Mouse (Mus musculus) hindbrain, embryonic 12.5 days (tissue): ENCODE measurements around the gene Hps5. TPM values are rescaled to one million over a fixed set of nuclear protein-coding genes. Genes with fewer than 3 reads are reported as not detected.

Experiments
- ATAC-seq: fragments of 200-750 bp; cut with Nextera tagmentation; 2 replicates; pipeline ENCODE4 v1.8.0; 2017; ENCODE audit warnings: moderate TSS enrichment; ENCODE audit not compliant: low FRiP score
- H3K27ac ChIP-seq: fragments of 300-500 bp; sonication (generic); 2 replicates; pipeline ENCODE4 v1.5.1; 2016; ENCODE audit warnings: mild to moderate bottlenecking
- H3K27me3 ChIP-seq: fragments of 300-500 bp; sonication (generic); 2 replicates; pipeline ENCODE4 v1.6.1; 2016; ENCODE audit warnings: mild to moderate bottlenecking
- H3K36me3 ChIP-seq: fragments of 300-500 bp; sonication (generic); 2 replicates; pipeline ENCODE4 v1.6.1; 2016; ENCODE audit warnings: mild to moderate bottlenecking
- H3K4me1 ChIP-seq: fragments of 300-500 bp; sonication (generic); 2 replicates; pipeline ENCODE4 v1.6.1; 2016
- H3K4me2 ChIP-seq: fragments of 300-500 bp; sonication (generic); replicated peaks from 2 replicates; pipeline ENCODE4 v1.6.1; 2016; ENCODE audit warnings: mild to moderate bottlenecking
- H3K4me3 ChIP-seq: fragments of 300-500 bp; sonication (generic); 2 replicates; pipeline ENCODE4 v1.5.1; 2016; ENCODE audit warnings: mild to moderate bottlenecking
- H3K9ac ChIP-seq: fragments of 300-500 bp; sonication (generic); 2 replicates; pipeline ENCODE4 v1.6.1; 2016; ENCODE audit warnings: mild to moderate bottlenecking, moderate library complexity
- H3K9me3 ChIP-seq: fragments of 300-500 bp; sonication (generic); replicated peaks from 2 replicates; pipeline ENCODE4 v1.6.1; 2016; ENCODE audit warnings: mild to moderate bottlenecking
- WGBS: fragments of 180-500 bp; shearing (Covaris S2); methylation state at CpG from one replicate; pipeline ENCODE4 v1.1.7; 2016; 5-methylcytosine and 5-hydroxymethylcytosine counted together
- polyA plus RNA-seq: library from polyadenylated mRNA; unstranded; fragments of >200 nt; fragmentation: Nextera tagmentation; extraction: Ambion mirVana; gene quantifications from 2 replicates; pipeline ENCODE4 v1.2.1, GENCODE M21; 2016

Hps5 gene
- polyA plus RNA-seq, 1 experiment from 2014 or later: 28.9 TPM

DNA sequence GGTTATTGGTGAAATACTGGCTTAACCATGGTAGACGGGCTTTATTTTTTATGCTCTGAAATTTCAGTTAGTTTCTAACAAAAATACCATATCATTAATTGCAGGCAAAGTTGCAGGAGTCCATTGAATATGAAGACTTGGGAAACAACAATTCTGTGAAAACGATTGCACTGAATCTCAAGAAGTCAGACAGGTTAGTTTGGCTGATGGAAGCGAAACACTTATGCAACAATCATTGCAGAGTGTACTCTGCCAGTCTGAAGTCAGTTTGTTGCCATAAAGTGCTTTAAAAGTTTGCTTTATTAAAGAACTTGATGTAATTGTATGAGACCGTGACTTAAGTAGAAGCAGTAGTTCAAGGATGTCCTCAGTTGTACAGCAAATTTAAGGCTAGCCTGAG is 18.1 kb upstream of the Hps5 start:
- 93% methylated on average over 4 of the region's 4 CpGs for WGBS
- Histone ChIP-seq H3K27me3 (no peaks in the 10 kb centered on the region), H3K4me1 (no peaks in the 10 kb centered on the region), H3K9me3 (no peaks in the 10 kb centered on the region), H3K4me3 (no peak overlapping the region), H3K9ac (no peak overlapping the region), H3K4me2 (no peak overlapping the region), H3K27ac (no peak overlapping the region), H3K36me3 (peaks cover 81% of the 10 kb centered on the region)
- no peak for ATAC-seq

DNA sequence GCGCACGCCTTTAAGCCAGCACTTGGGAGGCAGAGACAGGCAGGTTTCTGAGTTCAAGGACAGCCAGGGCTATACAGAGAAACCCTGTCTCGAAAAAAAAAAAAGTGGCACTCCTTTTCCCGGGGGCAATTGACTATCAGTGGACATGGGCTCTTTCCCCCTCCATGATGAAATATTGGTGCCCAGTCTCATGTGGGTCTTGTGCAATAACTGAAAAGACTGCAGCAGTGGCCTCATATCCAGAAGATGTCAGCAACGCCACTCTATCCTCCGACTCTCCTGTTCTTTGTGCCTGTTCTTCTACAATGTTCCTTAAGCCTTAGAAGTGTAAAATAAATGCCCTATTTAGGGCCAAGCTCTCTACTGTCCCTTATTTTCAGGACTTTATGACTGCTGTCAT is 14.5 kb upstream of the Hps5 start:
- H3K27ac ChIP-seq: no peak overlapping the region
- no peak overlapping the region for H3K9ac ChIP-seq
- 97% methylated on average over 6 of the region's 6 CpGs for WGBS

DNA sequence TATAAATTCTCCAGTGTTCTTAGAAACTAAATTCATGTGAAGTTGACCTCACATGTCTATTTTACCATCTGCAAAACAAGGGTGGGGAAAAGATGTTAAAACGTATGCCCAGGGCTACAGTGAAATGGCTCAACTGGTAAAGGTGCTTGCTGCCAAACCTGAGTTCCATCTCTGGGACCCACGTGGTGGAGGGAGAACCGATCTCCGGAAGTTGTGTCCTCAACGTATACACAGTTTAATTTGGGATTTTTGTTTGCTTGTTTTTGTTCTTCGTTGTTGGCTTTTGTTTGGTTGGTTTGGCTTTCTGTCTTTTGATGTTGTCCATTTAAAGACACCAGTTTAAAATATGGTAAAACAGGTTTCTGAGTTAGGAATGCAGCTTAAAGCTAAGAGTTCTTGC is 915 bp upstream of the Hps5 start:
- WGBS: 62% methylated on average over 6 of the region's 6 CpGs
- Histone ChIP-seq H3K4me3 (peak overlapping the region; percentile 73), H3K9me3 (no peaks in the 10 kb centered on the region), H3K36me3 (peaks cover 15% of the 10 kb centered on the region), H3K9ac (peak overlapping the region; percentile 82), H3K4me1 (peaks cover 23% of the 10 kb centered on the region), H3K27ac (no peak overlapping the region), H3K4me2 (peak overlapping the region; percentile 96), H3K27me3 (no peaks in the 10 kb centered on the region)
- ATAC-seq: no peak

More for the DNA sequence above, 14.5 kb upstream of the Hps5 start:
- Histone ChIP-seq H3K36me3 (peaks cover 71% of the 10 kb centered on the region), H3K4me2 (no peak overlapping the region), H3K27me3 (no peaks in the 10 kb centered on the region), H3K9me3 (no peaks in the 10 kb centered on the region), H3K4me3 (no peak overlapping the region), H3K4me1 (no peaks in the 10 kb centered on the region)
- no peak for ATAC-seq

DNA sequence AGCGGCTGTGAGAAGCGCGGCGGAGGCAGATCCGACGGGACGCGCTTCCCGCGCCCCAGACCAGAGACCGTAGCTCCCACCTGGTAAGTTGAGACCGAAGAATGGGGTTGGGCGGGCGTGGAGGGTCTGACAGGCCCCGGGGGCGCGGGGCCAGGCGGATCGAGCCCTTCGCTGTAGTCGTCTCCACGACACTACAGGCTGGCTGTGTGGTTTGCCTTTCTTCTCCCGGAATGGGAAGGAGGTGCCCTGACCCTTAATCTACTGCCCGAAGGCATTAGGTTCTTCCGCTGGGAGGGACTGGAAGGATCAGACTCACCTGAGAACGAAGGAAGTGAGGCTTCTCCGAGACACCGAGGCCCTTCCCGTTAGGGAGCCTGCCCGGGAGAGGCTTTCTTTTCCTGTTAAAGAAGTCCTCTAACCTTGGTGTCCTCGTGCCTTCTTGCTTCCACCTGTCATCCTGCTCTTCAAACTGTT is 379 bp upstream of the Hps5 start:
- Histone ChIP-seq H3K36me3 (peaks cover 11% of the 10 kb centered on the region), H3K27me3 (no peaks in the 10 kb centered on the region), H3K27ac (peak overlapping the region; percentile 81), H3K4me2 (peak overlapping the region; percentile 96), H3K4me1 (peaks cover 23% of the 10 kb centered on the region), H3K4me3 (peak overlapping the region; percentile 73), H3K9me3 (no peaks in the 10 kb centered on the region), H3K9ac (peak overlapping the region; percentile 82)
- no peak; the same call in 1 of the 2 replicates for ATAC-seq
- 2% methylated on average over 30 of the region's 31 CpGs for WGBS

DNA sequence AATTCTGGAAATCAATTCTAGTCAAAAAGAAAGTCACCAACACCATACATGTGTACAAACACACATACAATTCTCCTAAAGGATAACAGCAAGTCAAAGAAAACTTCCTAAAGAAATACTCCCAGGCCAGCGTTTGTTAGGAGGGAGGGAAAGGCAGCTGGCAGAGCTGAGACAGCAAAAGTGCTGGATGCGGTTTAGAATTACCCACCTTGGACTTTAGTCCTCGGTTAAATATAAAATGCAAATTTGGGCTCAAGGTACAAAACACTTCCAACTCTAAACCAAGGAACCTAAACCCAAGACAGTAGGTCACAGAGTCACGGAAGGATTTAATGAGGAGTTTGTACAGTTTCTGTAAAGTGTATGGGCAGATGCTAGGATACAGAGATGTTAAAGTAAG is 2.0 kb downstream of the Hps5 start:
- peaks cover 7% of the 10 kb centered on the region; the same call in 1 of the 2 replicates for H3K36me3 ChIP-seq
- no peaks in the 10 kb centered on the region for H3K27me3 ChIP-seq
- H3K27ac ChIP-seq: no peak overlapping the region
- no peak overlapping the region for H3K4me2 ChIP-seq
- no peak overlapping the region for H3K4me3 ChIP-seq
- no peak for ATAC-seq
- peaks cover 23% of the 10 kb centered on the region for H3K4me1 ChIP-seq
- WGBS: 86% methylated on average over 4 of the region's 4 CpGs
- no peaks in the 10 kb centered on the region for H3K9me3 ChIP-seq
- H3K9ac ChIP-seq: no peak overlapping the region; the same call in 1 of the 2 replicates

DNA sequence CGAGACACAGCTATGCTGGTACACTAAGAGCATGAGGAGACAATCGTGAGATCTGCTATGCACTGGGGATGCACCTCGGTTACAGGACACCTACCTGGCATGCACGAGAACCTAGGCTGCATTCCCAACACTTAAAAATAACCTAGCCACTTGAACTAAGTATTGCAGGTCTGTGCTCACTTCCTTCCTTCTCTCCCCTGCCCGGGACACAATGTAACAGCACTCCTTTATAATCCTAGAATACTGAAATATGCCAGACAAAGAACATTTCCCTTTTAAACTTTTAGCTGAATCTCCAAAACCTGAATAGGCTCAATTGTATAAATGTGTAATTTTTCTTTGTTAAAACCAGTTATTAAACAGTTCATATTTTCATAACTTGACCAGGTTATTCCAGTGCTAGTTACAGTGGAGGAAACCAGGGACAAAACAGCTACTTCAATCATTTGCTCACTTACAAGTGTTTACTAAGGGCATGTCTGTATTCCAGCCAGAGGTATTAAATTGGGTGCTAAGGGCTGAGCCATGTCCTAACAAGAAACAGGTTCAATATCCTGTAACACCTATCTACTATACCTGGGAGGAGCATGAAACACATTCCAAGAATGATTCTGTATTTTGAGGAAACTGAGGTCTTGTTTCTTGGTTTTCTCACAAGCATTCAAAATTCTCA is 6.6 kb downstream of the Hps5 start:
- ATAC-seq: no peak
- 95% methylated on average over 5 of the region's 5 CpGs for WGBS
- Histone ChIP-seq H3K9me3 (no peaks in the 10 kb centered on the region), H3K4me1 (peaks cover 5% of the 10 kb centered on the region; the same call in 1 of the 2 replicates), H3K4me3 (no peak overlapping the region), H3K36me3 (peaks cover 37% of the 10 kb centered on the region), H3K9ac (no peak overlapping the region), H3K27ac (no peak overlapping the region), H3K4me2 (no peak overlapping the region), H3K27me3 (no peaks in the 10 kb centered on the region)

DNA sequence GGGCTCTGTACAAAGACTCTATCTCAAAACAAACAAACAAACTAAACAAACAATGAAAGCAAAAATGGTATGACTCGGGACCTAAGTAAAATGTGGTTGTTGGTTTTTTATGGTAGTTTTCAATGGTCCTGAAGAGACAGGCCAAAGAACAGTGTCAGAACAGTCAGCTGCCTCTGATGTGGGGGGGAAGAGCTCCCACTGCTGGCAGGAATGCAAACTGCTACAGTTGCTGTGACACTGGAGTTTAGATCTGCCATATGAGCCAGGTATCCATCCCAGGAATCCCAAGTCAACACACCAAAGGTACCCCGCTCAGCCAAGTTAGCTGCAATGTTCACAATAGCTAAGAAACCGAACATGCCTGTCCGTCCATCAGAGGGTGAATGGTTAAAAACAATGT is 25.2 kb downstream of the Hps5 start:
- H3K4me1 ChIP-seq: no peaks in the 10 kb centered on the region
- no peaks in the 10 kb centered on the region for H3K9me3 ChIP-seq
- H3K27ac ChIP-seq: no peak overlapping the region
- H3K36me3 ChIP-seq: peaks cover 88% of the 10 kb centered on the region
- 66% methylated on average over 4 of the region's 4 CpGs for WGBS
- no peaks in the 10 kb centered on the region for H3K27me3 ChIP-seq
- H3K4me3 ChIP-seq: no peak overlapping the region
- no peak overlapping the region for H3K9ac ChIP-seq
- no peak overlapping the region for H3K4me2 ChIP-seq
- no peak for ATAC-seq

DNA sequence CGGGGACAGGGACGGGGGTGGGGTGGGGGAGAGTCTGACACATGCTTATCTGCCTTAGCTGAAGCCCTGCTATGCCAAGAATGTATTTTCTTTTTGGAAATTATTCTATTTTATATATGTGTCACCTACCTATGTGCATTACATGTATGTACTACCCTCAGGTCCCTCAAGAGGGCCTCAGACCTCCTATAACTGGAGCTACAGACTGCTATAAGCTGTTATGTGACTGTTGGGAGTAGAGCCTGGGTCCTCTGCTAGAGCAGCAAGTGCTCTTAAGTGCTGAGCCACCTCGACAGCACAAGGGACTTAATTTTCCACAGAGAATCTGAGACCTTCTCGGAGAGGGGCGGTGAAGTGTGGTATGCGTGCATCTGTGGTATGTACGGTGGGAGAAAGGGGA is 27.4 kb downstream of the Hps5 start:
- no peak overlapping the region for H3K4me3 ChIP-seq
- no peak for ATAC-seq
- H3K27me3 ChIP-seq: no peaks in the 10 kb centered on the region
- H3K27ac ChIP-seq: no peak overlapping the region
- H3K9me3 ChIP-seq: no peaks in the 10 kb centered on the region
- H3K4me1 ChIP-seq: no peaks in the 10 kb centered on the region
- H3K4me2 ChIP-seq: no peak overlapping the region
- H3K9ac ChIP-seq: no peak overlapping the region
- peaks cover 83% of the 10 kb centered on the region for H3K36me3 ChIP-seq
- 95% methylated on average over 7 of the region's 7 CpGs for WGBS

DNA sequence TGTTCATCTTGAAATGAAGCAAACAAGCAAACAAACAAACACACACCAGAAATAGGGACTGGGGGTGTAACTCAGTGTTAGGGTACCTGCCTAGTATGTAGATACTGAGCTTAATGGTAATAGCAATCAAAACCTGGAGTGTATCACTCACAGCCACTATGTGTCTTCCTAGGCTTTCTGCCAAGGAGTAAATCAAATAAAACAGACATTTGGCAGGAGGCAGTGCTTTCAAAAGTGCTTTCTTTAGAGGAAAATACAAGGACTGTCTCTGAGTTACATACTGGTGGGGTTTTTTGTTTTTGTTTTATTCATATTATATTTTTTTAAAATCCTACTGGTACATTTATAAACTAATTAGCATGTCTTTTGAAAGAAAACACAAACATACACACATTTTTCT is 28.5 kb downstream of the Hps5 start:
- peaks cover 83% of the 10 kb centered on the region for H3K36me3 ChIP-seq
- no peak overlapping the region for H3K4me2 ChIP-seq
- no peak overlapping the region for H3K27ac ChIP-seq
- no peaks in the 10 kb centered on the region for H3K9me3 ChIP-seq
- H3K9ac ChIP-seq: no peak overlapping the region
- no peaks in the 10 kb centered on the region for H3K27me3 ChIP-seq
- H3K4me1 ChIP-seq: no peaks in the 10 kb centered on the region
- H3K4me3 ChIP-seq: no peak overlapping the region
- ATAC-seq: no peak

DNA sequence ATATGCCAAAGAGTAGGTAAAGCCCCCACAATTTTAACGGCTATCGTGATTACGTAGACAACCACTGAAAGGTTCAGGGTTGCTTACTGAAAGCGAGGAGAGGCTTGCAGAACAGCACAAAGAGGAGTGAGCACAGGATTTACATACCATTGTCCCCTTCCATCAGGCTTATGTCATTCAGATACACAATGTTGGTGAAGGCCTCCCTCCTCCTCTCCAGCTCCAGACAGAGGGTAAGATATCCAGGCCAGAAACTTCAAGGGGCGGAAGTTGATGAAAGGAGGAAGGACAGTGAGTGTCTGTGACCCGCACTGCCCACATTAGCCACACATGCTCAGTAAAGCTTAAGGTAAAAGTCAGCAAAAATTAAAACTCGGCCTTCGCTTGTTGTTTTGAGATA is 31.2 kb downstream of the Hps5 start:
- H3K4me3 ChIP-seq: no peak overlapping the region
- H3K27me3 ChIP-seq: no peaks in the 10 kb centered on the region
- ATAC-seq: no peak
- no peak overlapping the region for H3K4me2 ChIP-seq
- H3K9ac ChIP-seq: no peak overlapping the region
- H3K9me3 ChIP-seq: no peaks in the 10 kb centered on the region
- WGBS: 79% methylated on average over 8 of the region's 8 CpGs
- H3K36me3 ChIP-seq: peaks cover 90% of the 10 kb centered on the region
- H3K4me1 ChIP-seq: no peaks in the 10 kb centered on the region
- no peak overlapping the region for H3K27ac ChIP-seq

DNA sequence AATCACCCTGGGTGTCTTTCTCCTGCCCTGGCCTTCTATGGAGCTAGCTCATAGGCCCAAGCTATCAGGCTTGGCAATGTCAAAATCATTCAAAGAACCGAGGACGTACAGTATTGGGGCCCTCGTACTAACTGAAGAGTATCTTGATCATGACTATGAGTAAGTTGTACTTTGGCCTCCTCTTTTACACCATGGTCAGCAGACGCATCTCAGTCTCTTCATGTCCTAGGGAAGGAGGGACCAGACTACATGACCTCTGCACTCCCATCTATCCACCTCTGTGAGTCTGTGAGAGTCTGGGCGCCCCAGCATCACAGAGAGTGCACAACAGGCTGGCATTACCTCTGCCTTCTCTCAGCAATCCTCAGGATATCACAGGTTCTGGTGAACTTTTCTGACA is 33.3 kb downstream of the Hps5 start:
- Histone ChIP-seq H3K27ac (no peak overlapping the region), H3K4me1 (no peaks in the 10 kb centered on the region), H3K27me3 (no peaks in the 10 kb centered on the region), H3K4me2 (no peak overlapping the region), H3K9ac (no peak overlapping the region), H3K9me3 (no peaks in the 10 kb centered on the region), H3K36me3 (peaks cover 81% of the 10 kb centered on the region), H3K4me3 (no peak overlapping the region)
- 96% methylated on average over 5 of the region's 5 CpGs for WGBS
- ATAC-seq: no peak

DNA sequence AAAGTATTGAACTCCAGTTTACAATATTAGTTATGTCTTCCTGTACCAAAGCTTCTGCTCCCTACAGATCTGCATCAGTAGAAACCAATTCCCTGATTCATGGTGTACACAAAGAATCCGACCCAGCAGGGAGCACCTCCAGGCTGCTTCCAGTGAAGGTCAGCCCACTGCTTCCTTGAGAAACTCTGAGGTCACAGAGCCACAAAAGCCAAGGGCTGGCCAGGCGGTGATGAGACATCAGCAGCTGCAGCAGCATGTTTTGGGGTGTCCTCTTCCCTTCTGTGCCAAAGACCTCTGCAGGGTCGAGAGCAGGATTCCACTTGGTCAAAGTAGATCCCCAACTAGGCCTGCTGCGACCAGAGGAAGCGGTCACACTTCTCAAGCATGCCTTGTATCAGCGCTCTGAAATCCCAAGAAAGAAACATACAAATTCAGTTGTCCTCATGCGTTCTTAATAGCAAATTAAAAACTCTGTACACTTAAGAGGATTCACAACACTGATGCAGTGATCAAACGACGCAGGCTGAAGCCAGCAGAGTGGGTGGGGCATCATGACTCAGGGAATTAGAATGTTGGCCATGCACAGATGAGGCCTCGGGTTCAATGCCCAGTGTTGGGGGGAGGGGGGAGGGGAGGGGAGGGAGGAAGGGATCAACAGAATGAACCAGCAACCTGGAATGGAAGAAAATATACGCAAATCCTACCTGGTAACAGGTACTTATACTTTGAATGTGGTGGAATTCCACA is 34.6 kb downstream of the Hps5 start:
- ATAC-seq: no peak
- H3K9ac ChIP-seq: no peak overlapping the region
- 75% methylated on average over 11 of the region's 11 CpGs for WGBS
- H3K27me3 ChIP-seq: no peaks in the 10 kb centered on the region
- H3K36me3 ChIP-seq: peaks cover 68% of the 10 kb centered on the region
- H3K4me1 ChIP-seq: no peaks in the 10 kb centered on the region
- H3K27ac ChIP-seq: no peak overlapping the region
- no peak overlapping the region for H3K4me3 ChIP-seq
- no peaks in the 10 kb centered on the region for H3K9me3 ChIP-seq
- H3K4me2 ChIP-seq: no peak overlapping the region

DNA sequence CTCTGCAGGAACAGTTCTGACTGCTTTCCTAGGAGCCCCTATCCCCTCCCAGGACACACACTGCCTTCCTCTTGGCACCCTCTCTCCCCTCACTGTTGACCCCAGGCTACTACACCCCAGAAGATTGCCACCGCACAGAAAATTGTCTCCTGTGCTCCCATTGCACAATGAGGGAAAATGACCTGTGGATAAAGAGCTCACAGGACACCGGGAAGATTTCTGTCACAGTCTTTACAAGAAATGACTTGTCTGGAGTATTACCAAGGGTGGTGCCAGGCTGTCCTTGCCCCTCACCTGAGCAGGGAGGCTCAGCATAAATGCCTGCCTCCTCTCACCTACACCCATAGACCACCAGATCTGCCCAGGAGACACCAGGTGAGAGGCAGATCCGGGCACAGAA is 44.4 kb downstream of the Hps5 start, which contains the start of gene Saa2:
Gene Saa2, plus strand, starts transcription at position 301 of the 400 bp plus-strand sequence.
- WGBS: 76% methylated on average over 3 of the region's 3 CpGs
- Histone ChIP-seq H3K4me1 (no peaks in the 10 kb centered on the region; the same call in 1 of the 2 replicates), H3K4me2 (no peak within 1 kb of the TSS), H3K27ac (no peak within 1 kb of the TSS), H3K27me3 (no peaks in the 10 kb centered on the region), H3K9me3 (no peaks in the 10 kb centered on the region), H3K36me3 (no peaks in the 10 kb centered on the region), H3K9ac (no peak within 1 kb of the TSS), H3K4me3 (no peak within 1 kb of the TSS)
- no peak for ATAC-seq
